Mouse (Mus musculus): Measurements from ENCODE around the gene Arhgap24.

The Arhgap24 gene

GRCm38 (mm10) chr5:102675326-102675725, 194.1 kb downstream of the Arhgap24 start:
- DNase-seq (ENCODE audit: low spot score) = no peak

GRCm38 (mm10) chr5:102677176-102677575, 196.0 kb downstream of the Arhgap24 start:
- DNase-seq (ENCODE audit: low spot score) = no peak

- DNase-seq (ENCODE audit: low spot score) = no peak
Measured at GRCm38 (mm10) chr5:102687673-102688072, 206.5 kb downstream of the Arhgap24 start.

- no peak for DNase-seq (ENCODE audit: low spot score)
Measured at GRCm38 (mm10) chr5:102692487-102692886, 211.3 kb downstream of the Arhgap24 start.

GRCm38 (mm10) chr5:102693192-102693591, 212.0 kb downstream of the Arhgap24 start:
- no peak for DNase-seq (ENCODE audit: low spot score)

- DNase-seq (ENCODE audit: low spot score) = no peak
Measured at GRCm38 (mm10) chr5:102693871-102694270, 212.7 kb downstream of the Arhgap24 start.

- DNase-seq (ENCODE audit: low spot score) = no peak
Measured at GRCm38 (mm10) chr5:102697784-102698183, 216.6 kb downstream of the Arhgap24 start.

- no peak for DNase-seq (ENCODE audit: low spot score)
Measured at GRCm38 (mm10) chr5:102698396-102698795, 217.2 kb downstream of the Arhgap24 start.

GRCm38 (mm10) chr5:102698891-102699290, 217.7 kb downstream of the Arhgap24 start:
- no peak for DNase-seq (ENCODE audit: low spot score)

GRCm38 (mm10) chr5:102702581-102702980, 221.4 kb downstream of the Arhgap24 start:
- DNase-seq (ENCODE audit: low spot score) = no peak

GRCm38 (mm10) chr5:102703325-102704099, 222.3 kb downstream of the Arhgap24 start:
- no peak for DNase-seq (ENCODE audit: low spot score)

GRCm38 (mm10) chr5:102705170-102705569, 224.0 kb downstream of the Arhgap24 start:
- no peak for DNase-seq (ENCODE audit: low spot score)

- DNase-seq (ENCODE audit: low spot score) = no peak
Measured at GRCm38 (mm10) chr5:102710336-102710735, 229.1 kb downstream of the Arhgap24 start.

- DNase-seq (ENCODE audit: low spot score) = no peak
Measured at GRCm38 (mm10) chr5:102719368-102719972, 238.3 kb downstream of the Arhgap24 start.

GRCm38 (mm10) chr5:102723558-102723957, 242.4 kb downstream of the Arhgap24 start:
- DNase-seq (ENCODE audit: low spot score) = no peak

- no peak for DNase-seq (ENCODE audit: low spot score)
Measured at GRCm38 (mm10) chr5:102724813-102725348, 243.7 kb downstream of the Arhgap24 start.

- no peak for DNase-seq (ENCODE audit: low spot score)
Measured at GRCm38 (mm10) chr5:102725365-102725764, 244.2 kb downstream of the Arhgap24 start.

GRCm38 (mm10) chr5:102726985-102727384, 245.8 kb downstream of the Arhgap24 start:
- DNase-seq (ENCODE audit: low spot score) = no peak

- no peak for DNase-seq (ENCODE audit: low spot score)
Measured at GRCm38 (mm10) chr5:102728531-102728930, 247.3 kb downstream of the Arhgap24 start.

- DNase-seq (ENCODE audit: low spot score) = no peak
Measured at GRCm38 (mm10) chr5:102729476-102729875, 248.3 kb downstream of the Arhgap24 start.

- DNase-seq (ENCODE audit: low spot score) = no peak
Measured at GRCm38 (mm10) chr5:102736131-102736530, 254.9 kb downstream of the Arhgap24 start.

GRCm38 (mm10) chr5:102742554-102743255, 261.5 kb downstream of the Arhgap24 start:
- DNase-seq (ENCODE audit: low spot score) = no peak

GRCm38 (mm10) chr5:102743436-102743835, 262.2 kb downstream of the Arhgap24 start:
- DNase-seq (ENCODE audit: low spot score) = no peak
